Mouse (Mus musculus) cerebellum, postnatal 4 days (tissue): ENCODE measurements around the gene Spns3.
A peak's percentile ranks its signal among the peaks of the same experiment; 100 is the strongest.

ENCODE experiments used
- DNase-seq, 2 experiments: peaks; one replicate each; pipeline ENCODE4 v3.0.0; 2022; ENCODE audit warnings: low spot score in 2 of 2, mixed read lengths in 1 of 2

Gene Spns3

GRCm38 (mm10) chr11:72519189-72519588 lies 31.1 kb downstream of the Spns3 start:
- DNase-seq, result no peak

- no peak for DNase-seq
Measured at GRCm38 (mm10) chr11:72518449-72518848, 31.9 kb downstream of the Spns3 start.

GRCm38 (mm10) chr11:72514967-72515366 lies 35.3 kb downstream of the Spns3 start:
- DNase-seq, result no peak

DNA sequence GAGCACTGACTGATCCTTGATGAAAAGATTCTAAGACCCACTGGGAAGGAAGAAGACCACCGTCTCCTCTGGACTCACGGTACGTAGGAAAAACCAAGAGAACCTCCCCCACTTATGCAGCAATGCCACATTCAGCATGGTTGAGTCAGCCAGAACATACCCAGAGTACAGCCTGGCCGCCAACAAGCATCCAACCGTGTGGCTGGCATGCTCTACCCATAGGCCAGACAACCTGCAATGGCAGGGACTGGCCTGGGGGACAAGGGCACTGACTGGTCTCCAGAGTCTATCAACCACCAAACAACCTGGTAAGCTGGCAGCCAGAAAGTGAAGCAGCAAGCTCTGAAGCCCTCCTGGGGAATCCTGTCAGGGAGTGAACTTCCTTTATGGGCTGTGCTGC lies 41.7 kb downstream of the Spns3 start:
- DNase-seq, result no peak

DNA sequence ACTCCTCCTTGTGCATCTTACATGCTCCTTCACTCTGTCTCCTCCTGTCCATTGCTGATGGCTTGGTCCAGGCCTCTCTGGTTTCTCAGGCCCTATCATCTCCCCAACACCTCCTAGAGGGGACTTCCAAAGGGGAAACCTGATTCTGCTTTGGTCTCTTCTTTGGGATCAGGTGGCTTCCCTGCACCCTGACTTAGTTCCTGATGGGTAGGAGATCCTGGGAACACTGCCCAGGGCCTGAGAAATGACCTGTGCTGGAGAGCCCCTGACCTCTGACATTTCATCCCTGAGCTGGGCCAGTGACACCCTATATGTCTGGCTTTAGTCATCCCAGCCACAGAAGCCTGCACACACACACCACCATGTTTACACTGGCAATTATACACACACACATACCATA lies 42.7 kb downstream of the Spns3 start:
- DNase-seq, result no peak

- no peak for DNase-seq
Measured at GRCm38 (mm10) chr11:72504016-72504797, 46.1 kb downstream of the Spns3 start.

- no peak for DNase-seq
Measured at GRCm38 (mm10) chr11:72503501-72503921, 46.8 kb downstream of the Spns3 start.

- no peak for DNase-seq
Measured at GRCm38 (mm10) chr11:72502236-72502635, 48.1 kb downstream of the Spns3 start.

- DNase-seq, result no peak
Measured at GRCm38 (mm10) chr11:72501426-72502002, 48.8 kb downstream of the Spns3 start.

- DNase-seq, result no peak
Measured at GRCm38 (mm10) chr11:72500139-72500538, 50.2 kb downstream of the Spns3 start.

- peak in 1 of 2 experiments; percentile 21 for DNase-seq
Measured at GRCm38 (mm10) chr11:72497367-72497766, 52.9 kb downstream of the Spns3 start.

DNA sequence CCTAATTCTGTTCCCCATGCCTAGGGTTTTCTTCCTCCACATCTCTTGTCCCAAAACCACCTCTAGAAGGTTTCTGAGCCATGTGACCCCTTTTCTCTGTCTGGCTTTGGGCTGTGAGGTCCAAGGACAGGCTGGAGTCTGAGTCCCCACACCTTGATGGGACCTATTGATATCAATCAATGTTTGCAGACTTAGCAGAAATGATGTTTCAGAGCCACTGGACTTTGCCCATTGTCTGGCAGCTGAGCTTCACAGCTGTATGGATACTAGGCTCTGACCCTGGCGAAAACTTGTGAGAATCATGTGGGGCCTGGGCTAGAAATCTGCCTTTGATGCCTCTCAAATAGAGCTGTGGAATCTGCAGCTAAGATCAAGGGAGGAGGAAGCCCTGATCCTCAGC lies 53.5 kb downstream of the Spns3 start:
- DNase-seq, result no peak

- DNase-seq, result no peak
Measured at GRCm38 (mm10) chr11:72496066-72496465, 54.2 kb downstream of the Spns3 start.

- DNase-seq, result no peak
Measured at GRCm38 (mm10) chr11:72494046-72494988, 56.0 kb downstream of the Spns3 start.

DNA sequence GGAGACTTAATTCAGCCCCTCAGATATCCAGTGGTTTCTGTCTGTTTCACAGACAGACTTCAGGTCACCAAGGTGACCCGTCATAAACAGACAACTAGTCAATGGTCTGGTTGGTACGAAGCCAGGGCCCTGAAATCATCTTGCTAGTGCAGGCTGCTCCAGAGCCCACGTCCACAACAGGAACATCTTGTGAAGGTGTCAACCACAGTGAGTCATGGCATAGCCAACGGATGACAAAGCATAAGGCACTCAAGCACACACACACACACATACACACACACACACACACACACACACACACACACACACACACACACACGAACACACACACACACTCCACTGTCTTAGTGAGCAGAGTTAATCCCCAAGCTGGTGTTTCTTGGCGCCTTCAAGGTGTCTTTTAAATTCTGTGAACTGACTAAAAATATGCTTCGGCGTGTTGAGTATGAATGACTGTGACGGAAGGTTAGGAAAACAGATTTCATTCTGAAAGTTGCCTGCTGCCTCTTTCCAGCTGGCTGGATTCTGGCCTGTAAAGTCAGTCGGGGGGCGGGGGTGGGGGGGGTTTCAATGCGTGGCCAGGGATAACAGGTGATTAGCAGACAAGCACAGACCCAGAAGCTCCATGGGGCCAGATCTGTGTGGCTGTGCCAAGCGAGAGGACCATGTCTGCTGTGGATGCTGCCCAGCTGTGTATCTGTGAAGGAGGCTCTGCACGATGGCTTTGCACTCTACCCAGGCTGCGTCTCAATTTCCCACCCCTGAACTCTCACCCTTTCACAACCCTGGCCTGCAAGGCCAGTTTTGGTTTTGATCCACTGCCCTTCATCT lies 59.0 kb downstream of the Spns3 start:
- DNase-seq, result no peak

DNA sequence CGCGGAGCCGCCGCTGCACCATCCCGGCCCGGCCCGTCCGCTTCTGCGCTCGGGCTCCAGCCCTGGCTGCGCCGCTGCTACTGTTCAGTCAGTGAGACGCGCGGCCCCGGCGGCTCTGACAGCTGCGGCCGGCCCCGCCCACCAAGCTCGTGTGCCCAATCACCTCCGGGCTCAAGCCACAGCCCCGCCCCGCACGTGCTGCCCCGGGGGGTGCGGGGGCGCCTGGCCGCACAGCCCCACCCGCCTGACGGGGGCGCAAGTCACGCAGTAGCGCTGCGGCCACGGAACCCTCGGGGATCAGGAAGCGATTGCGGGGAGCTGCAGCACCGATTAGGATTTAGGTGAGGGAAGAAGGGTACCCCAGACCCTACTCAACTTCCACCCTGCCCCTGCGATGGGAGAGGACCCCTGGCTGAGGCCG lies 60.4 kb downstream of the Spns3 start, which contains the start of gene Spns2:
Gene Spns2 (minus strand): TSS at position 24 of the 421 bp plus-strand sequence.
- peak; percentile 89 to 92 for DNase-seq

DNA sequence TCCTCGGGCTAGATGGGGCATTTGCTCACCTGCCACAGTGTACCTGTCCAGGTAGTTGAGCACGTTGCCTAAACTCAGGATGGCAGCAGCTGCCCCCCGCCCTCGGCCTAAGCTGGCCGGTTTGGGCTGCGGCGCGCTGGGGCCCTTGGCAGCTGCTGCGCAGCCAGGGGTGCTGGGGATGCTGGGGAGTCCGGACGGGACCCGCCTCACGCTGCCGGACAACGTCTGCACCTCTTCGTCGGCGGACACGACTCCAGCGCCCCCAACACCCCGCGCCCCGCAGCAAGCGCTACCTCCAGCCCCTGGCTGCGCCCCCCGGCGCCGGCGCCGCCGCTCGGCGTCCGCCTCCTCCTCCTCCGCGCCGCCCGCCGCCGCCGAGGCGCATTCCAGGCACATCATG lies 60.9 kb downstream of the Spns3 start:
- no peak for DNase-seq

DNA sequence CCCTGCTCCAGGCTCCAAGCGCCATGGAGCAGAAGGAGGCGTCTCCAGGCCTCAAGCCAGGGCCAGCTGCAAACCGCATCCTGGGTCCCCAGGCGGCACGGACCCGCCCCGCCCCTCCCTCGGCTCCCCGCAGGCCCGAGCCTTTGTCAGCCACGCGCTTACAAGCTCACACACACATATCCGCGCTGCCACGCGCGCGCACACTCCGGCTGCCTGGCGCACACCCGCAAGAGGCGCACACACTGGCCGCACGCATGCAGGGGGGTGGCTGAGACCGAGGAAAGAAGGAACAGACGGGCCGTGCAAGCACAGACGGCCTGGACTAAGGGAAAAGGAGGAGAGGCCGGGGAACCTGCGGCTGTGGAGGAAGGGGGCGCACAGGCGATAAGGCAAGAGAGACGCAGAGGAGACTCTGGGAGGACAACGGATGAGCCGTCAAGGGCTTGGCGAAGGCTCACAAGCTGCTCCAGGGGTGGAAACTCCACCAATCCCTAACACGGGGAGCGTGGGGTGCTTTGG lies 61.5 kb downstream of the Spns3 start:
- DNase-seq, result peak; percentile 33 to 68

- DNase-seq, result no peak
Measured at GRCm38 (mm10) chr11:72487739-72488138, 62.6 kb downstream of the Spns3 start.

- DNase-seq, result no peak
Measured at GRCm38 (mm10) chr11:72487171-72487570, 63.1 kb downstream of the Spns3 start.

DNA sequence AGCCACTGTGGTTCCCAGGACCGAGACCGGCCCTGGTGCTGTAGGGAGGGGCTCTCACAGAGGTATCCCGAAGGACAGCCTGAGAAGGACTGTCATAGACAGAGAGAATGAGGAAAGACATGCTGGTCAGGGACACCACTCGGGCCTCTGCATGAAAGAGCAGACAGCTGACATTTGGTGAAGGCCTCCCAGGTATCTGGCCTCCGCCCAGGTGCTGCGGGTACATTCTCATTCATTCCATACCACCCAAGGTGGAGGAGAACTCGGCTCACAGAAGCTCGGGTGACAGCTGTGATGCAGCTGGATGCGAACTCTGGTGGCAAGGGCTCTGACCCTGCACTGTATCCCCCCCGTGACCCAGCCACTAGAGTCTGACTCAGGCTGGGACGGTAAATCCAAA lies 64.3 kb downstream of the Spns3 start:
- no peak for DNase-seq
